Mouse (Mus musculus) forebrain, postnatal 0 days (tissue): ENCODE results near the gene Tmem95. TPM values are rescaled to one million over a fixed set of nuclear protein-coding genes. Genes with fewer than 3 reads are reported as not detected.

ENCODE experiments used
- ATAC-seq: fragments of 200-750 bp; cut with Nextera tagmentation; 2 replicates; pipeline ENCODE4 v1.8.0; 2017; ENCODE audit warnings: mild to moderate bottlenecking, moderate library complexity
- DNase-seq: peaks from one replicate; pipeline ENCODE4 v3.0.0-alpha.2; 2015
- H3K27ac ChIP-seq: fragments of 300-500 bp; sonication (generic); 2 replicates; pipeline ENCODE4 v1.5.1; 2014; ENCODE audit warnings: low read depth, mild to moderate bottlenecking, antibody characterized with exemption, low read length, moderate library complexity, mixed read lengths
- H3K27me3 ChIP-seq: fragments of 300-500 bp; sonication (generic); 2 replicates; pipeline ENCODE4 v1.6.1; 2014; ENCODE audit warnings: mild to moderate bottlenecking, low read length, mixed read lengths; ENCODE audit not compliant: insufficient read depth
- H3K36me3 ChIP-seq: fragments of 300-500 bp; sonication (generic); 2 replicates; pipeline ENCODE4 v1.6.1; 2014; ENCODE audit warnings: mild to moderate bottlenecking, moderate library complexity; ENCODE audit not compliant: insufficient read depth
- H3K4me1 ChIP-seq: fragments of 300-500 bp; sonication (generic); 2 replicates; pipeline ENCODE4 v1.6.1; 2014; ENCODE audit warnings: antibody characterized with exemption; ENCODE audit not compliant: insufficient read depth
- H3K4me2 ChIP-seq: fragments of 300-500 bp; sonication (generic); 2 replicates; pipeline ENCODE4 v1.6.1; 2014; ENCODE audit warnings: low read depth, mild to moderate bottlenecking, moderate library complexity
- H3K4me3 ChIP-seq: fragments of 300-500 bp; sonication (generic); 2 replicates; pipeline ENCODE4 v1.5.1; 2014; ENCODE audit warnings: low read depth, low read length, mixed read lengths
- H3K9ac ChIP-seq: fragments of 300-500 bp; sonication (generic); 2 replicates; pipeline ENCODE4 v1.6.1; 2014; ENCODE audit warnings: mild to moderate bottlenecking
- H3K9me3 ChIP-seq: fragments of 300-500 bp; sonication (generic); 2 replicates; pipeline ENCODE4 v1.6.1; 2016; ENCODE audit warnings: low read length
- CTCF ChIP-seq: sonication (generic); IDR thresholded peaks from 2 replicates; pipeline ENCODE4 v1.5.1; 2016; ENCODE audit warnings: antibody characterized with exemption, control low read depth, low read depth
- whole genome bisulfite sequencing: fragments of 180-500 bp; shearing (Covaris S2); extraction: QIAGEN DNeasy Blood & Tissue Kit; methylation state at CpG from one replicate; pipeline ENCODE4 v1.1.7; 2014; 5-methylcytosine and 5-hydroxymethylcytosine counted together
- polyA plus RNA-seq: library from polyadenylated mRNA; unstranded; fragments of >200 nt; fragmentation: Nextera tagmentation; extraction: Ambion mirVana; gene quantifications from 2 replicates; pipeline ENCODE4 v1.2.1, GENCODE M21; 2015
- total RNA-seq: library from RNA; depleted of rRNA; stranded (reverse); fragments of >200 nt; gene quantifications from 2 replicates; pipeline ENCODE4 v1.2.3, GENCODE M21; 2014

Gene Tmem95
- total and polyA plus RNA-seq, 2 experiments from 2014 or later = not detected

GRCm38 (mm10) chr11:69884663-69885062 lies 6.8 kb upstream of the Tmem95 start:
- TF ChIP-seq CTCF = no peak
- no peaks in the 10 kb centered on the region; the same call in 1 of the 2 replicates for H3K27me3 ChIP-seq
- WGBS = 87% methylated on average over 8 of the region's 8 CpGs
- no peak overlapping the region for H3K27ac ChIP-seq
- no peak overlapping the region for H3K4me2 ChIP-seq
- H3K9ac ChIP-seq = no peak overlapping the region
- peaks cover 9% of the 10 kb centered on the region; the same call in 1 of the 2 replicates for H3K4me1 ChIP-seq
- no peaks in the 10 kb centered on the region for H3K36me3 ChIP-seq
- ATAC-seq (no peak), DNase-seq (no peak)
- H3K9me3 ChIP-seq = no peaks in the 10 kb centered on the region
- H3K4me3 ChIP-seq = no peak overlapping the region

GRCm38 (mm10) chr11:69884240-69884639 lies 6.4 kb upstream of the Tmem95 start:
- H3K27ac ChIP-seq = no peak overlapping the region
- no peak for DNase-seq
- 83% methylated on average over 9 of the region's 9 CpGs for WGBS
- H3K9me3 ChIP-seq = no peaks in the 10 kb centered on the region
- ATAC-seq = no peak
- H3K27me3 ChIP-seq = no peaks in the 10 kb centered on the region; the same call in 1 of the 2 replicates
- H3K4me1 ChIP-seq = peaks cover 9% of the 10 kb centered on the region; the same call in 1 of the 2 replicates
- no peak for TF ChIP-seq CTCF
- no peak overlapping the region for H3K9ac ChIP-seq
- H3K36me3 ChIP-seq = no peaks in the 10 kb centered on the region
- no peak overlapping the region for H3K4me3 ChIP-seq
- H3K4me2 ChIP-seq = no peak overlapping the region

- Histone ChIP-seq H3K4me2 (no peak overlapping the region), H3K4me1 (peaks cover 9% of the 10 kb centered on the region; the same call in 1 of the 2 replicates), H3K9me3 (no peaks in the 10 kb centered on the region), H3K27ac (no peak overlapping the region), H3K9ac (no peak overlapping the region), H3K27me3 (no peaks in the 10 kb centered on the region; the same call in 1 of the 2 replicates), H3K36me3 (no peaks in the 10 kb centered on the region), H3K4me3 (no peak overlapping the region)
- DNase-seq (no peak), ATAC-seq (no peak)
- TF ChIP-seq CTCF = no peak
- WGBS = 88% methylated on average over 8 of the region's 8 CpGs
Measured at GRCm38 (mm10) chr11:69883527-69884151, 5.8 kb upstream of the Tmem95 start.

GRCm38 (mm10) chr11:69883066-69883465 lies 5.2 kb upstream of the Tmem95 start:
- no peak overlapping the region for H3K9ac ChIP-seq
- H3K4me2 ChIP-seq = no peak overlapping the region
- peaks cover 9% of the 10 kb centered on the region; the same call in 1 of the 2 replicates for H3K4me1 ChIP-seq
- no peak for ATAC-seq
- H3K9me3 ChIP-seq = no peaks in the 10 kb centered on the region
- DNase-seq = no peak
- no peak overlapping the region for H3K4me3 ChIP-seq
- H3K27me3 ChIP-seq = no peaks in the 10 kb centered on the region; the same call in 1 of the 2 replicates
- H3K27ac ChIP-seq = no peak overlapping the region
- peak; percentile 47 for TF ChIP-seq CTCF
- WGBS = 68% methylated on average over 4 of the region's 4 CpGs
- no peaks in the 10 kb centered on the region for H3K36me3 ChIP-seq

- Histone ChIP-seq H3K9me3 (no peaks in the 10 kb centered on the region), H3K27me3 (no peaks in the 10 kb centered on the region; the same call in 1 of the 2 replicates), H3K36me3 (no peaks in the 10 kb centered on the region), H3K27ac (no peak overlapping the region), H3K9ac (no peak overlapping the region), H3K4me3 (peak overlapping the region; percentile 37; the same call in 1 of the 2 replicates), H3K4me1 (peaks cover 9% of the 10 kb centered on the region; the same call in 1 of the 2 replicates), H3K4me2 (peak overlapping the region; percentile 65)
- WGBS = 60% methylated on average over 21 of the region's 21 CpGs
- ATAC-seq = no peak
- no peak for DNase-seq
- TF ChIP-seq CTCF = no peak
Measured at GRCm38 (mm10) chr11:69881787-69882670, 4.2 kb upstream of the Tmem95 start.

GRCm38 (mm10) chr11:69880853-69881603 lies 3.2 kb upstream of the Tmem95 start, which contains the start of gene Kctd11:
Gene Kctd11 (minus strand): TSS chr11:69881406.
- Histone ChIP-seq H3K4me1 (peaks cover 9% of the 10 kb centered on the region; the same call in 1 of the 2 replicates), H3K4me2 (peak within 1 kb of the TSS; percentile 65), H3K9me3 (no peaks in the 10 kb centered on the region), H3K27ac (peak within 1 kb of the TSS; percentile 40; the same call in 1 of the 2 replicates), H3K9ac (peak within 1 kb of the TSS; percentile 40), H3K27me3 (no peaks in the 10 kb centered on the region; the same call in 1 of the 2 replicates), H3K36me3 (no peaks in the 10 kb centered on the region), H3K4me3 (peak within 1 kb of the TSS; percentile 37)
- peak; percentile 27 for TF ChIP-seq CTCF
- 3% methylated on average over 46 of the region's 46 CpGs for WGBS
- peak; percentile 60 for DNase-seq
- peak; percentile 74 for ATAC-seq
